Mouse (Mus musculus): ENCODE data around the gene Fbxo40.

Fbxo40 gene

GRCm38 (mm10) chr16:36989999-36990625, at the start of gene Fbxo40:
TSS of gene Fbxo40 (minus strand) at chr16:36990467.
- DNase-seq (ENCODE audit: low spot score in 2 of 2): peak in 1 of 2 experiments; percentile 50

- no peak for DNase-seq (ENCODE audit: low spot score in 2 of 2)
Measured at GRCm38 (mm10) chr16:37034751-37035150, 44.5 kb upstream of the Fbxo40 start.

GRCm38 (mm10) chr16:37031996-37032395, 41.7 kb upstream of the Fbxo40 start:
- DNase-seq (ENCODE audit: low spot score in 2 of 2): no peak

- no peak for DNase-seq (ENCODE audit: low spot score in 2 of 2)
Measured at GRCm38 (mm10) chr16:37027581-37027980, 37.3 kb upstream of the Fbxo40 start.

GRCm38 (mm10) chr16:37012336-37012735, 22.1 kb upstream of the Fbxo40 start:
- DNase-seq (ENCODE audit: low spot score in 2 of 2): no peak

- DNase-seq (ENCODE audit: low spot score in 2 of 2): no peak
Measured at GRCm38 (mm10) chr16:37011922-37012289, 21.6 kb upstream of the Fbxo40 start.

GRCm38 (mm10) chr16:37011061-37011921, 21.0 kb upstream of the Fbxo40 start, which contains the start of gene Polq:
TSS of gene Polq (plus strand) at chr16:37011786.
- DNase-seq (ENCODE audit: low spot score in 2 of 2): peak; percentile 94 to 95

GRCm38 (mm10) chr16:37010370-37010769, 20.1 kb upstream of the Fbxo40 start:
- DNase-seq (ENCODE audit: low spot score in 2 of 2): peak in 1 of 2 experiments; percentile 62

- no peak for DNase-seq (ENCODE audit: low spot score in 2 of 2)
Measured at GRCm38 (mm10) chr16:37009262-37009661, 19.0 kb upstream of the Fbxo40 start.

GRCm38 (mm10) chr16:36999366-36999972, 9.2 kb upstream of the Fbxo40 start:
- no peak for DNase-seq (ENCODE audit: low spot score in 2 of 2)

- DNase-seq (ENCODE audit: low spot score in 2 of 2): peak in 1 of 2 experiments; percentile 16
Measured at GRCm38 (mm10) chr16:36997650-36998049, 7.4 kb upstream of the Fbxo40 start.

- peak in 1 of 2 experiments; percentile 41 for DNase-seq (ENCODE audit: low spot score in 2 of 2)
Measured at GRCm38 (mm10) chr16:36989493-36989892, 774 bp downstream of the Fbxo40 start.

- peak in 1 of 2 experiments; percentile 5 for DNase-seq (ENCODE audit: low spot score in 2 of 2)
Measured at GRCm38 (mm10) chr16:36988066-36988465, 2.2 kb downstream of the Fbxo40 start.

- peak in 1 of 2 experiments; percentile 36 for DNase-seq (ENCODE audit: low spot score in 2 of 2)
Measured at GRCm38 (mm10) chr16:36987399-36987798, 2.9 kb downstream of the Fbxo40 start.

GRCm38 (mm10) chr16:36985636-36986042, 4.6 kb downstream of the Fbxo40 start:
- DNase-seq (ENCODE audit: low spot score in 2 of 2): peak in 1 of 2 experiments; percentile 63

GRCm38 (mm10) chr16:36983796-36984195, 6.5 kb downstream of the Fbxo40 start:
- no peak for DNase-seq (ENCODE audit: low spot score in 2 of 2)

- DNase-seq (ENCODE audit: low spot score in 2 of 2): no peak
Measured at GRCm38 (mm10) chr16:36979127-36979526, 11.1 kb downstream of the Fbxo40 start.

GRCm38 (mm10) chr16:36963415-36963814, 26.9 kb downstream of the Fbxo40 start:
- no peak for DNase-seq (ENCODE audit: low spot score in 2 of 2)

- no peak for DNase-seq (ENCODE audit: low spot score in 2 of 2)
Measured at GRCm38 (mm10) chr16:36955106-36955505, 35.2 kb downstream of the Fbxo40 start.

- peak in 1 of 2 experiments; percentile 54 for DNase-seq (ENCODE audit: low spot score in 2 of 2)
Measured at GRCm38 (mm10) chr16:36951029-36951428, 39.2 kb downstream of the Fbxo40 start.

GRCm38 (mm10) chr16:36949614-36950336, 40.5 kb downstream of the Fbxo40 start:
- DNase-seq (ENCODE audit: low spot score in 2 of 2): no peak
